26 mouse cellular contexts compared by ENCODE assay signal in genomic region chr6:72175419-72175818, GRCm38 (mm10). TPM values are rescaled to one million over a fixed set of nuclear protein-coding genes. Genes with fewer than 3 reads are reported as not detected.
DNase-seq lines count a peak whose midpoint lies in the region; ATAC-seq and TF ChIP-seq lines count a peak whose summit lies in the region.
"Had no signal": no experiment of that assay in that cellular context is flagged by ENCODE, and none has a peak within 500 bp of the region (broad histone marks: within the 10 kb centered on the region; RNA-seq: fewer than 3 reads in every experiment).

No protein-coding gene starts in this region.

- 35% methylated on average over 3 of the region's 3 CpGs for WGBS in hindbrain, embryonic 12.5 days
- 45% methylated on average over 3 of the region's 3 CpGs for WGBS in hindbrain, embryonic 16.5 days
- WGBS in liver, embryonic 16.5 days (ENCODE audit: insufficient replicate concordance): 49% methylated on average over 3 of the region's 3 CpGs
- WGBS in liver, embryonic 11.5 days: 54% methylated on average over 3 of the region's 3 CpGs
- WGBS in midbrain, embryonic 12.5 days: 34% methylated on average over 3 of the region's 3 CpGs
- WGBS in midbrain, embryonic 10.5 days: 39% methylated on average over 3 of the region's 3 CpGs
- WGBS in stomach, postnatal 0 days: 39% methylated on average over 3 of the region's 3 CpGs
- 37% methylated on average over 3 of the region's 3 CpGs for WGBS in forebrain, embryonic 16.5 days

- DNase-seq in liver, embryonic 11.5 days (ENCODE audit: low spot score): no peak
- no peak for DNase-seq in midbrain, embryonic 10.5 days (ENCODE audit: low spot score)
- no peak for DNase-seq in stomach, postnatal 0 days (ENCODE audit: low spot score)
- DNase-seq: adrenal gland, adult 8-10 months; adrenal gland, postnatal 36 days; B cell, adult 2 months; cerebellum, adult 11 months; cerebellum, adult 8-10 months; cerebellum, postnatal 14 days; embryo, embryonic 11 days; gastrocnemius, postnatal 10 days; heart, adult 18-20 months; heart, postnatal 10 days; heart, postnatal 4 days had no signal

- ATAC-seq in hindbrain, embryonic 12.5 days (ENCODE audit: low FRiP score): 0 out of 2 replicates have a peak, but pooled peaks have one; percentile 52
- no peak for ATAC-seq in hindbrain, embryonic 16.5 days
- ATAC-seq in liver, embryonic 16.5 days (ENCODE audit: low read depth): peak; percentile 37; the same call in 1 of the 2 replicates
- ATAC-seq in liver, embryonic 11.5 days (replicated peaks; ENCODE audit: low FRiP score): no peak
- peak; percentile 19; the same call in 1 of the 2 replicates for ATAC-seq in midbrain, embryonic 12.5 days (ENCODE audit: low FRiP score, low read depth)
- ATAC-seq in stomach, postnatal 0 days (ENCODE audit: low FRiP score, low TSS enrichment): peak; percentile 25; the same call in 1 of the 2 replicates
- ATAC-seq in forebrain, embryonic 16.5 days: no peak
- ATAC-seq: CD4-positive, CD25-positive, alpha-beta regulatory T cell, adult 4 months; forebrain, embryonic 15.5 days had no signal

- no peaks in the 10 kb centered on the region for H3K36me3 ChIP-seq in hindbrain, embryonic 12.5 days
- no peaks in the 10 kb centered on the region for H3K36me3 ChIP-seq in hindbrain, embryonic 16.5 days (ENCODE audit: control insufficient read depth, insufficient read depth, low read length)
- no peaks in the 10 kb centered on the region for H3K36me3 ChIP-seq in liver, embryonic 16.5 days (ENCODE audit: control insufficient read depth, insufficient read depth)
- H3K36me3 ChIP-seq in liver, embryonic 11.5 days (ENCODE audit: control insufficient read depth, insufficient read depth, low read length): no peaks in the 10 kb centered on the region
- no peaks in the 10 kb centered on the region for H3K36me3 ChIP-seq in midbrain, embryonic 12.5 days
- no peaks in the 10 kb centered on the region for H3K36me3 ChIP-seq in midbrain, embryonic 10.5 days
- H3K36me3 ChIP-seq in stomach, postnatal 0 days (ENCODE audit: control insufficient read depth, insufficient read depth, low read length): no peaks in the 10 kb centered on the region
- H3K36me3 ChIP-seq in forebrain, embryonic 16.5 days (ENCODE audit: control insufficient read depth, insufficient read depth): no peaks in the 10 kb centered on the region
- H3K36me3 ChIP-seq: embryonic facial prominence, embryonic 15.5 days; forebrain, embryonic 10.5 days; forebrain, embryonic 15.5 days; G1E; heart, embryonic 10.5 days had no signal

- no peak overlapping the region for H3K4me3 ChIP-seq in hindbrain, embryonic 12.5 days
- H3K4me3 ChIP-seq in hindbrain, embryonic 16.5 days (ENCODE audit: low read length): no peak overlapping the region
- H3K4me3 ChIP-seq in liver, embryonic 16.5 days (ENCODE audit: low read depth, low read length): no peak overlapping the region
- no peak overlapping the region for H3K4me3 ChIP-seq in liver, embryonic 11.5 days (ENCODE audit: low read depth, low read length)
- no peak overlapping the region for H3K4me3 ChIP-seq in midbrain, embryonic 12.5 days
- no peak overlapping the region for H3K4me3 ChIP-seq in midbrain, embryonic 10.5 days
- no peak overlapping the region for H3K4me3 ChIP-seq in stomach, postnatal 0 days (ENCODE audit: low read depth, low read length)
- no peak overlapping the region for H3K4me3 ChIP-seq in forebrain, embryonic 16.5 days (replicated peaks; ENCODE audit: low read length)
- H3K4me3 ChIP-seq: embryonic facial prominence, embryonic 15.5 days; erythroblast, embryonic 14.5 days; forebrain, embryonic 10.5 days; forebrain, embryonic 15.5 days; heart, embryonic 10.5 days had no signal

- no peak overlapping the region for H3K9ac ChIP-seq in hindbrain, embryonic 12.5 days
- no peak overlapping the region for H3K9ac ChIP-seq in hindbrain, embryonic 16.5 days (ENCODE audit: low read depth, low read length)
- no peak overlapping the region for H3K9ac ChIP-seq in liver, embryonic 16.5 days (ENCODE audit: low read depth, low read length)
- H3K9ac ChIP-seq in liver, embryonic 11.5 days (ENCODE audit: low read depth, low read length): no peak overlapping the region
- no peak overlapping the region for H3K9ac ChIP-seq in midbrain, embryonic 12.5 days (replicated peaks)
- no peak overlapping the region for H3K9ac ChIP-seq in stomach, postnatal 0 days (ENCODE audit: low read length)
- H3K9ac ChIP-seq in forebrain, embryonic 16.5 days (replicated peaks; ENCODE audit: low read depth, low read length): no peak overlapping the region
- H3K9ac ChIP-seq: embryonic facial prominence, embryonic 15.5 days; forebrain, embryonic 15.5 days had no signal

- no peak overlapping the region for H3K27ac ChIP-seq in hindbrain, embryonic 12.5 days
- H3K27ac ChIP-seq in hindbrain, embryonic 16.5 days (ENCODE audit: low read depth, low read length): no peak overlapping the region
- no peak overlapping the region for H3K27ac ChIP-seq in liver, embryonic 16.5 days (ENCODE audit: low read length)
- no peak overlapping the region for H3K27ac ChIP-seq in liver, embryonic 11.5 days (ENCODE audit: low read depth, low read length)
- H3K27ac ChIP-seq in midbrain, embryonic 12.5 days (replicated peaks): 0 out of 2 replicates have a peak overlapping the region, but pooled peaks have one; percentile 20
- no peak overlapping the region for H3K27ac ChIP-seq in midbrain, embryonic 10.5 days (replicated peaks)
- no peak overlapping the region for H3K27ac ChIP-seq in stomach, postnatal 0 days (replicated peaks)
- no peak overlapping the region for H3K27ac ChIP-seq in forebrain, embryonic 16.5 days (ENCODE audit: low read length)
- H3K27ac ChIP-seq: embryonic facial prominence, embryonic 15.5 days; forebrain, embryonic 10.5 days; forebrain, embryonic 15.5 days; heart, embryonic 10.5 days had no signal

- no peaks in the 10 kb centered on the region for H3K27me3 ChIP-seq in hindbrain, embryonic 12.5 days
- no peaks in the 10 kb centered on the region for H3K27me3 ChIP-seq in hindbrain, embryonic 16.5 days (replicated peaks; ENCODE audit: control insufficient read depth, insufficient read depth, low read length)
- H3K27me3 ChIP-seq in liver, embryonic 16.5 days (ENCODE audit: control insufficient read depth, insufficient read depth, low read depth, low read length): no peaks in the 10 kb centered on the region
- no peaks in the 10 kb centered on the region for H3K27me3 ChIP-seq in liver, embryonic 11.5 days (replicated peaks; ENCODE audit: control insufficient read depth, insufficient read depth, low read length)
- H3K27me3 ChIP-seq in midbrain, embryonic 12.5 days: no peaks in the 10 kb centered on the region
- no peaks in the 10 kb centered on the region for H3K27me3 ChIP-seq in midbrain, embryonic 10.5 days (ENCODE audit: low read depth, poor library complexity, severe bottlenecking)
- H3K27me3 ChIP-seq in stomach, postnatal 0 days (ENCODE audit: control insufficient read depth, insufficient read depth, low read length): no peaks in the 10 kb centered on the region
- no peaks in the 10 kb centered on the region for H3K27me3 ChIP-seq in forebrain, embryonic 16.5 days (replicated peaks; ENCODE audit: control insufficient read depth, insufficient read depth, low read length)
- H3K27me3 ChIP-seq: embryonic facial prominence, embryonic 15.5 days; forebrain, embryonic 15.5 days had no signal

- no peak for TF ChIP-seq CTCF in stomach, postnatal 0 days (IDR thresholded peaks at IDR 0.05; ENCODE audit: low read depth)

- TF ChIP-seq EP300 in stomach, postnatal 0 days (optimal IDR thresholded peaks at IDR 0.05): no peak

- H3K4me2 ChIP-seq in hindbrain, embryonic 12.5 days (replicated peaks): no peak overlapping the region
- H3K4me2 ChIP-seq in hindbrain, embryonic 16.5 days (ENCODE audit: low read length): no peak overlapping the region
- no peak overlapping the region for H3K4me2 ChIP-seq in liver, embryonic 16.5 days (ENCODE audit: low read depth, low read length)
- H3K4me2 ChIP-seq in liver, embryonic 11.5 days: no peak overlapping the region
- H3K4me2 ChIP-seq in midbrain, embryonic 12.5 days (replicated peaks): 0 out of 2 replicates have a peak overlapping the region, but pooled peaks have one; percentile 9
- H3K4me2 ChIP-seq in stomach, postnatal 0 days (replicated peaks; ENCODE audit: low read depth): no peak overlapping the region
- no peak overlapping the region for H3K4me2 ChIP-seq in forebrain, embryonic 16.5 days (ENCODE audit: low read length)
- H3K4me2 ChIP-seq: embryonic facial prominence, embryonic 15.5 days; forebrain, embryonic 15.5 days had no signal

- no peaks in the 10 kb centered on the region for H3K9me3 ChIP-seq in hindbrain, embryonic 12.5 days (replicated peaks)
- H3K9me3 ChIP-seq in hindbrain, embryonic 16.5 days (ENCODE audit: control insufficient read depth, low read length): no peaks in the 10 kb centered on the region
- no peaks in the 10 kb centered on the region for H3K9me3 ChIP-seq in liver, embryonic 16.5 days (replicated peaks; ENCODE audit: control insufficient read depth, low read length)
- H3K9me3 ChIP-seq in liver, embryonic 11.5 days (ENCODE audit: control insufficient read depth, low read length): no peaks in the 10 kb centered on the region
- no peaks in the 10 kb centered on the region for H3K9me3 ChIP-seq in midbrain, embryonic 12.5 days
- no peaks in the 10 kb centered on the region for H3K9me3 ChIP-seq in midbrain, embryonic 10.5 days (replicated peaks)
- H3K9me3 ChIP-seq in stomach, postnatal 0 days (ENCODE audit: control insufficient read depth, low read length): no peaks in the 10 kb centered on the region
- no peaks in the 10 kb centered on the region for H3K9me3 ChIP-seq in forebrain, embryonic 16.5 days (ENCODE audit: control insufficient read depth, low read length)
- H3K9me3 ChIP-seq: embryonic facial prominence, embryonic 15.5 days; forebrain, embryonic 10.5 days; forebrain, embryonic 15.5 days; G1E; heart, embryonic 10.5 days had no signal

- no peaks in the 10 kb centered on the region; the same call in 1 of the 2 replicates for H3K4me1 ChIP-seq in hindbrain, embryonic 12.5 days
- H3K4me1 ChIP-seq in hindbrain, embryonic 16.5 days (ENCODE audit: control insufficient read depth, insufficient read depth, low read depth, low read length): no peaks in the 10 kb centered on the region
- H3K4me1 ChIP-seq in liver, embryonic 16.5 days (ENCODE audit: control insufficient read depth, low read depth, low read length): no peaks in the 10 kb centered on the region
- H3K4me1 ChIP-seq in liver, embryonic 11.5 days (replicated peaks; ENCODE audit: control insufficient read depth, insufficient read depth, low read length): no peaks in the 10 kb centered on the region
- H3K4me1 ChIP-seq in midbrain, embryonic 12.5 days: peaks cover 6% of the 10 kb centered on the region; the same call in 1 of the 2 replicates
- peaks cover 10% of the 10 kb centered on the region for H3K4me1 ChIP-seq in midbrain, embryonic 10.5 days
- H3K4me1 ChIP-seq in stomach, postnatal 0 days (replicated peaks; ENCODE audit: control insufficient read depth, insufficient read depth): no peaks in the 10 kb centered on the region
- H3K4me1 ChIP-seq in forebrain, embryonic 16.5 days (replicated peaks; ENCODE audit: control insufficient read depth, insufficient read depth, low read length): no peaks in the 10 kb centered on the region
- H3K4me1 ChIP-seq: embryonic facial prominence, embryonic 15.5 days; forebrain, embryonic 10.5 days; forebrain, embryonic 15.5 days had no signal

RNA-seq across cellular contexts. Expression of gene Atoh8, which starts 60.0 kb away (rescaled TPM):
- polyA plus RNA-seq in hindbrain, embryonic 12.5 days (2016; fragmentation: Nextera tagmentation; extraction: Ambion mirVana): 12.4 and 13.7 TPM in 2 replicates
- polyA plus RNA-seq in hindbrain, embryonic 16.5 days (2015; fragmentation: Nextera tagmentation; extraction: Ambion mirVana): 3.9 and 4.7 TPM in 2 replicates
- 0.90 and 0.92 TPM in 2 replicates for polyA plus RNA-seq in liver, embryonic 16.5 days (2015; fragmentation: Nextera tagmentation; extraction: Ambion mirVana)
- 3.1 and 3.4 TPM in 2 replicates for polyA plus RNA-seq in liver, embryonic 11.5 days (2014; fragmentation: Nextera tagmentation; extraction: Ambion mirVana)
- 6.2 and 8.6 TPM in 2 replicates for polyA plus RNA-seq in midbrain, embryonic 12.5 days (2016; fragmentation: Nextera tagmentation; extraction: Ambion mirVana)
- 9.2 and 11.2 TPM in 2 replicates for polyA plus RNA-seq in midbrain, embryonic 10.5 days (2016; fragmentation: Nextera tagmentation; extraction: Ambion mirVana)
- polyA plus RNA-seq in stomach, postnatal 0 days (2015; fragmentation: Nextera tagmentation; extraction: Ambion mirVana): 5.5 and 6.0 TPM in 2 replicates
- polyA plus RNA-seq in forebrain, embryonic 16.5 days (2015; fragmentation: Nextera tagmentation; extraction: Ambion mirVana): 2.7 and 3.0 TPM in 2 replicates
- polyA plus RNA-seq: CD4-positive, CD25-positive, alpha-beta regulatory T cell, adult 4 months; erythroblast, embryonic 14.5 days had no signal

Comparison
In these comparisons a context has a peak if more than half of its experiments do, and no peak if none do; other contexts are left out.
1. ATAC-seq: peak in hindbrain, embryonic 12.5 days (single experiment), liver, embryonic 16.5 days (single experiment), midbrain, embryonic 12.5 days (single experiment) and stomach, postnatal 0 days (single experiment); none in hindbrain, embryonic 16.5 days (single experiment), liver, embryonic 11.5 days (single experiment) and forebrain, embryonic 16.5 days (single experiment).